Mouse (Mus musculus): Measurements from ENCODE around the gene Tmem72. TPM values are rescaled to one million over a fixed set of nuclear protein-coding genes. Genes with fewer than 3 reads are reported as not detected.

The Tmem72 gene
- total RNA-seq, 2 experiments from 2014 or later = 0.31 to 9.2 TPM

DNA sequence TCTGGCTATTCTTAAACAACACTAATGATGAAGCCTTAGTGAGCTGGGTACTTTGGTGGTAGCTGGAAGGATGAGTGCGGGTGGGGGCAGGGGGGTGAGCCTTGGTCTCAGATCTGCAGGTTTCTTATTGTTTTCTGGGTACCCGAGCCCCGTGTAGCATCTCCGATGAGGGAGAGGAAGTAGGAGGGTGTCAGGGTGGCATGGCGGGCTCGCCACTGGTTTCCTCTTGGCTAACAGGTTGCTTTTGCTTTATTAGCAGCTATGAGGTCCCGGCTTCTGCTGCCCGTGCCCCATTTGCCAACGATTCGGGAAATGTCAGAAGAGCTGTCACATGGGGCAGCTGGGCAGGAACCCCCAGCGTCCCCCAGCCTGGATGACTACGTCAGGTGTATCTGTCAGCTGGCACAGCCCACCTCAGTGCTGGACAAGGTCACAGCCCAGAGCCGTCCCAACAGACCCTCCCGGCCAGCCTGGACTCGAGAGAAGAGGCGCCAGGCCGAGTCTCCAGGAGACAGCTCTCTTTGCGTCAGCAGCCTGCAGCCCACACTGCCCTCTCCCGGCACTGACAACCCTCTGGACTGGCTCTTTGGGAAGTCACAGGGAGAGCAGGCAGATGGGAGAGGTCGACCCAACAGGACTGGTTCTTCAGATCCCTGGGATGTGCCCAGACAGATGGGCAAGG lies 65.1 kb downstream of the Tmem72 start:
- DNase-seq (ENCODE audit: low spot score in 2 of 2) = no peak

DNA sequence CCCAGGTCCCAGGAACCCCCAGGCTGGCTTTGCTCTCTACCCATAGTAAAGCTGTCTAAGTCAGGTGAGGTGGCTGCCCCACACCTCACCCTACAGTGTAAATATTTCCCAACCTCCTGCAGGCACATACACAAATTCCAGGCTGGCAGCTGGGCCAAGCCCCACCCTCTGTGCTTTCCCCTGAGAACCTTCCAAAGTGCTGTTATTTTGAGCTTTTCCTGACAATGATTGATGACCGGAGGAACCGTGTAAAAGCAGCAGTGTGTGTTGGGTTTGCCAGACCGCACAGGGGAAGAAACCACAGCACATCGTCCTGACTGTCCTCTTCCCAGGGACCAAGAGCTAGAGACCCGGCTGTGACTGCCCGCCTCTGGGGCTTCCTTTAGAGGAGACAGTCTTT lies 66.3 kb downstream of the Tmem72 start, which contains the start of gene Depp1:
TSS of gene Depp1 (plus strand) at position 204 of the 400 bp plus-strand sequence.
- no peak for DNase-seq (ENCODE audit: low spot score in 2 of 2)

- no peak for DNase-seq (ENCODE audit: low spot score in 2 of 2)
Measured at GRCm38 (mm10) chr6:116649811-116650210, 66.9 kb downstream of the Tmem72 start.

DNA sequence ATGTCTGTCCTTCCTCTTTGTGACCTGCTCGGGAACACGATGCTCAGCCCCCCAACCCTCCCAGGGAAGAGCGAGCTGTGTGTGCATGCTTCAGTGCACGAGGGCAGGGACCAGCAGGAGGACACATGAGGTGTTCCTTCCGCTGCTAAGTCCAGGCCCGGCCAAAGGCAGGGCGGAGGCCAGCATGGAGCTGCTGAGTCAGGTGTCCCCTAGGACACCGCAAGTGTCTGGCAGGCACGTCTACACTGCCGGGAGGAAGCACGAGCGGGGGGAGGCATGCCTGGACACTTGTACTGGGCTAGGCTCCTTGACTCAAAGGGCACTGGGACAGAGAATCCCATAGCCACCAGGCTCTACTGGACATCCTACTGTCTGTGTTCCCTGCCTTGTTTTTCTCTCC lies 69.0 kb downstream of the Tmem72 start:
- DNase-seq (ENCODE audit: low spot score in 2 of 2) = no peak

DNA sequence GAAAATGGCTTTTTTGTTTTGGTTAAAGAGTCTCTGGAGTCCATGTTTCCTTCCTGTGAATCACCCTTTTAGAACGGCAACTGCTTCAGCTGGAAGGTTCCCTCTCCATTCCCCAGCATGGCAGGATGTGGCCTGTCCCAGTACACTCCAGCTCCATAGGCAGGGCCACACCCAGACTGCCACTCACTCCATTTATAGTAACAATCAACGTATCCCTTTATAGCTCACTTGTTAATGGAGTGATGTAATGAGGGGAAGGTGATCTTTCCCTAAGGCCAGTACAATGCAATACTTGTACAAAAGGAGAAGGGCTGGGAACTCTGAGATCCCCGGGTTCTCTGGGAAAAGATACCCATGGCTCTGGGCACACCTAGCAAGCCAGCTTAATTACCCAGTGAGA lies 72.4 kb downstream of the Tmem72 start:
- no peak for DNase-seq (ENCODE audit: low spot score in 2 of 2)

DNA sequence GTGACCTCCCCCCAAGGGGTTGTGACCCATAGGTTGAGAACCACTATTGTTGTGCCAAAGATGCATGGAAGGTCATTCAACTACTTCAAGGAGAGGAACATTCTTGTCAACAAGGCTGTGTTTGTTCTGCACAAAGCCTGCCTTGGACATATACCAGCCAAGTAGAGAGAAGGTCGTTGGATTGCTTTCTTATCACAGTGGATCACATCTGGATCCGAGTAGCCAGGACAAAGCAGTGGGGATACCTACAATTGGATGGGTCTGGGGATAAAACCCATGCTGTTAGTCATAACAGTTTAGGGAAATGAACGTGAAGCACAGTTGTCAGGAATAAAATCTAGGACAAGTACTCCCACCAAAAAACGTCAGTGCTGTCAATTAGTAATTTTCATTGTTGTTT lies 72.8 kb downstream of the Tmem72 start:
- no peak for DNase-seq (ENCODE audit: low spot score in 2 of 2)

GRCm38 (mm10) chr6:116642942-116643341 lies 73.8 kb downstream of the Tmem72 start:
- no peak for DNase-seq (ENCODE audit: low spot score in 2 of 2)

GRCm38 (mm10) chr6:116639663-116640062 lies 77.0 kb downstream of the Tmem72 start:
- no peak for DNase-seq (ENCODE audit: low spot score in 2 of 2)

DNA sequence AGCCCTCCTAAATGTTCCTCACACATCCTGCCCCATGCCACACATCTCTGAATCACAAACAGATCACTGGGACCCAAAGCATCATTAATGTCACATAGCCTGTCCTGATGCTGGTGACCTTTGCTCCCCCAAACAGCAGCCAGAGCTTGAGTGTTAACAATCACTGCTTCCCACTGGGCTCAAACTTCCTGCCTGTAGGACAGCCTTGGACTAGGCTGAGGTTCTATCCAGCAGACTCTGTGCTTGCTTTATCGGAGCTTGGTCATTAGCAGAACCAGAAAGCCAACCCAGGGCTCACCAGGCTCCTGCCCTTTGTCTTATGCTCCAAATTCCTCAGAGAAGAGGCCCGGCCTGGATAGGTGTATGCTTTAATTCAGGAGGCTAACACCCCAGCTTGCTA lies 77.8 kb downstream of the Tmem72 start:
- no peak for DNase-seq (ENCODE audit: low spot score in 2 of 2)

GRCm38 (mm10) chr6:116637496-116637895 lies 79.2 kb downstream of the Tmem72 start:
- no peak for DNase-seq (ENCODE audit: low spot score in 2 of 2)

GRCm38 (mm10) chr6:116636581-116637235 lies 80.0 kb downstream of the Tmem72 start:
- no peak for DNase-seq (ENCODE audit: low spot score in 2 of 2)

DNA sequence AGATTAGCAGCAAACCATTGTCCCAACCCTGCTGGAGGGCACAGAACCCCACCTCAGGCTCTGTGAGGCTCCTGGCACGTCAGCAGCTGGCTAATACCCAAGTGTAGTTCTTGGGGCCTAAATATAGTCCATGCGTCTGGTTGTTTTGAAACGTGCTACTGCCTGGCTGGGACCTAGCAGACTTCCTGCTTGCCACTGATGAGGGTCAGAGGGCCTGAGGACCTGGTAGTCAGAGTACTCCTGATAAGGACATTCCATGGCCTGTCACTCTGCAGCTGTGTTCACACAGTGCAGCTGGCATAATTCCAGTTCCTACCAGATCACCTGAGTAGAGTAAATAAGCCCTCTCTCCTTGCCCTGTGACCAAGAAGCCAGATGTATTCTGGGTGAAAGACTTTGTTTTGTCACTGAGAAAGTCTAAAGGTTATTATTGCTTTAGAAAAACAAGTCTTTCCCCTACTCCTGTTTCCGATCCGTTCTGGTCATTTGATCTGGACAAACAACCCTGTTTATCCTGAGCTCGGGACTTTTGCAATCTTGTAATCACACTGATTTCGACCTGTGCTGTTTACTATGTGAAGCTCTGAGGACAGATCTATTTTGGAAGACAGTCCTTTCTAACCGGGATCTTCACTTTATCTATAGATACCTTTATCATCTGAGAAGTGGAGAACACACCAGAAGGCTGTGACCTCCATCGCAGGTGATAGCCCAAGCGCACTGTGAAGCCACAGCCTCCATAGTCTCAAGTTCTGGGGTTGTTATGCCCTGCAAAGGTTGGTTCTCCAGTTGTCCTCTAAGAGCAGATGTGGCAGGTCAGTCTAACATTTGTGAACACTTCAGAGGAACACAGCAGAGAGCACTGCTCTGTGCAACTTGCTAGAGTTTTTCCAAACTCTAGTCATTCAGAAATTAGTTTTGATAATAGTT lies 81.2 kb downstream of the Tmem72 start:
- no peak for DNase-seq (ENCODE audit: low spot score in 2 of 2)

DNA sequence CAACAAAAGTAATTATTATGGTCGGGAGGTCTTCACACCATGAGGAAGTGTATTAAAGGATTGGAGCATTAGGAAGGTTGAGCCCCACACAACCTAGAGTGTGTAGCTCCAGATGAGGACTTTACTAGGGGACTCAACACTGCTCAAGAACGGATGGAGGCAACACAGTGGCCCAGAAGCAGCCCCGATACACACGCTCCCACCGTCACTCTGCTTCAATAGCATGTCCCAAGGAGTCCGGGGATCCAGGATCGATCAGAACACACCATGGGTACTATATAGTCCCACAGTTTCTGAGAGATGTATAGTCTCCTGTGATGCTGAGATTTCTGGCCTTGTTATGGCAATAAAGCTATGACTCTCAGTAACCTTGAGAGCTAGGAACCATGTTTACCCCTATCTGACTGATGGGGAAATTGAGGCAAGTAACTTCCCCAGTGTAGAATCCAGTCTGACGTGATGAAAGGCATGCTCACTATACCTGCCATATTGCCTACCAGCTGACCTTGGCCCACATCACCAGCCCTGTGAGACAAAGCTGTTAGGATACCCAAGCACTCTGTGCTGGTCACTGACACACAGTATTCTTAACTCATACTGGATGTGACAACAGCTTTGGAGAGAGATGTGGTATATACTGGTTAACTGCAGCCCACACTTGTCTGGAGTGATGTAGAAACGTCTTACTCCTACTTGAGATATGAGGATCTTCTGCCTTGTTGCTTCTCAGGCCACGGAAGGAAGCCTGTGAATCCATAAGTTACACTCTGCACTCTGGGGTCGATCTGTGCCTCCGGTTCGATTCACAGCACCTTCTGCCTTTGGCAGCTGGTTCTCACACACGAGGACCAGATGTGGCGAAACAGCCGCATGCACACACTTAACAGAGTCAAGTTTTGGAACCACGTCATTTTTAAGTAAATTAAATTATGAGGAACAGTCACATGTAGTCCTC lies 82.7 kb downstream of the Tmem72 start:
- no peak for DNase-seq (ENCODE audit: low spot score in 2 of 2)

DNA sequence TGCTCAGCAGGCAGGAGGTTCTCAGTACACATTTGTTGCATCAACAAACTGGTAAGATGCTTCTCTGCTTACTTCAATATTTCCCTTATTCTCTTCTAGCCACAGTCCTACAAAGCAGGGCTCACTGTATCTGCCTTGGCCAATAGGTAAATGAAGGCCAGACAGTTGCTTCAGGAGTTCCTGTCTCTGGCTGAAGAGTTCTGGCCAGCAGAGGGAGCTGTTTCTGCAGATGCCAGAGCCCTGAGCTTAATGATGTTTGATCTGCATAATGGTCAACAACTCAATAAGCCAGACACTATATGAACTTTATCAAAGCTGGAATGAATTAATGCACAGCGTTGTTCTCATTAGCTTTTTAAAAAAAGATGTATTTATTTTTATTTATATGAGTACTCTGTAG lies 84.6 kb downstream of the Tmem72 start:
- peak; percentile 40 to 71 for DNase-seq (ENCODE audit: low spot score in 2 of 2)

- DNase-seq (ENCODE audit: low spot score in 2 of 2) = no peak
Measured at GRCm38 (mm10) chr6:116629766-116630165, 86.9 kb downstream of the Tmem72 start.

Small RNAs within 50 kb of the gene (microRNA-seq; reads per million reads assigned to microRNA genes)
- 0.23 to 0.28 reads per million in 2 experiments for gene Mir7043

Other genes starting within 250 kb of the Tmem72 start
- gene Olfr211, start 227.8 kb downstream of the Tmem72 start, total RNA-seq (2021) = not detected
- gene Olfr212, start 210.4 kb downstream of the Tmem72 start, total RNA-seq (2021) = under 1 TPM in 1 of 2 experiments, not detected in 1; 0.16 TPM
- not detected for gene Olfr213, start 178.5 kb downstream of the Tmem72 start, total RNA-seq (2021)
- gene Gm5580, start 165.8 kb downstream of the Tmem72 start, total RNA-seq (2021) = 1 to 10 TPM; 2.9 to 3.0 TPM
- gene Olfr214, start 162.7 kb downstream of the Tmem72 start, total RNA-seq (2021) = not detected
- gene Olfr215, start 132.7 kb downstream of the Tmem72 start, total RNA-seq (2021) = not detected
- 10 to 100 TPM; 23.7 to 26.9 TPM for gene Zfp422, start 87.9 kb downstream of the Tmem72 start, total RNA-seq (2021)
- 1 to 10 TPM; 2.5 to 4.7 TPM for gene Depp1, start 66.3 kb downstream of the Tmem72 start, total RNA-seq (2021)
- gene Rassf4, start 43.0 kb downstream of the Tmem72 start, total RNA-seq (2021) = 1 to 10 TPM; 3.8 to 4.6 TPM

Measured in layer of hippocampus, postnatal 14 days (tissue).